Mouse (Mus musculus) stomach, embryonic 14.5 days (tissue): Measurements from ENCODE around the gene Npas2. TPM values are rescaled to one million over a fixed set of nuclear protein-coding genes. Genes with fewer than 3 reads are reported as not detected.

Experiments
- ATAC-seq: fragments of 200-750 bp; cut with Nextera tagmentation; 2 replicates; pipeline ENCODE4 v1.8.0; 2017; ENCODE audit warnings: low read depth, moderate TSS enrichment; ENCODE audit not compliant: insufficient number of reproducible peaks, insufficient read depth, low FRiP score
- H3K27ac ChIP-seq: fragments of 300-500 bp; sonication (generic); 2 replicates; pipeline ENCODE4 v1.5.1; 2014; ENCODE audit warnings: mild to moderate bottlenecking, low read length, moderate library complexity, mixed read lengths
- H3K27me3 ChIP-seq: fragments of 300-500 bp; sonication (generic); 2 replicates; pipeline ENCODE4 v1.6.1; 2014; ENCODE audit warnings: low read length, control low read depth, mixed read lengths; ENCODE audit not compliant: control insufficient read depth, insufficient read depth
- H3K36me3 ChIP-seq: fragments of 300-500 bp; sonication (generic); 2 replicates; pipeline ENCODE4 v1.6.1; 2014; ENCODE audit warnings: mild to moderate bottlenecking, control low read depth, low read length, moderate library complexity, mixed read lengths; ENCODE audit not compliant: control insufficient read depth, insufficient read depth
- H3K4me1 ChIP-seq: fragments of 300-500 bp; sonication (generic); 2 replicates; pipeline ENCODE4 v1.6.1; 2014; ENCODE audit warnings: low read length, control low read depth, mixed read lengths; ENCODE audit not compliant: control insufficient read depth, insufficient read depth
- H3K4me2 ChIP-seq: fragments of 300-500 bp; sonication (generic); replicated peaks from 2 replicates; pipeline ENCODE4 v1.6.1; 2014; ENCODE audit warnings: low read depth, low read length, control low read depth
- H3K4me3 ChIP-seq: fragments of 300-500 bp; sonication (generic); 2 replicates; pipeline ENCODE4 v1.5.1; 2014; ENCODE audit warnings: low read depth, low read length, control low read depth
- H3K9ac ChIP-seq: fragments of 300-500 bp; sonication (generic); replicated peaks from 2 replicates; pipeline ENCODE4 v1.6.1; 2014; ENCODE audit warnings: low read depth, mild to moderate bottlenecking, control low read depth, low read length, moderate library complexity, mixed read lengths
- H3K9me3 ChIP-seq: fragments of 300-500 bp; sonication (generic); 2 replicates; pipeline ENCODE4 v1.6.1; 2016; ENCODE audit warnings: low read depth, low read length, control low read depth; ENCODE audit not compliant: control insufficient read depth
- WGBS: fragments of 180-500 bp; shearing (Covaris S2); extraction: QIAGEN DNeasy Blood & Tissue Kit; methylation state at CpG from one replicate; pipeline ENCODE4 v1.1.7; 2014; 5-methylcytosine and 5-hydroxymethylcytosine counted together
- polyA plus RNA-seq: library from polyadenylated mRNA; unstranded; fragments of >200 nt; fragmentation: Nextera tagmentation; extraction: Ambion mirVana; gene quantifications from 2 replicates; pipeline ENCODE4 v1.2.1, GENCODE M21; 2014

Npas2 gene
- polyA plus RNA-seq, 1 experiment from 2014 or later = 0.81 TPM

DNA sequence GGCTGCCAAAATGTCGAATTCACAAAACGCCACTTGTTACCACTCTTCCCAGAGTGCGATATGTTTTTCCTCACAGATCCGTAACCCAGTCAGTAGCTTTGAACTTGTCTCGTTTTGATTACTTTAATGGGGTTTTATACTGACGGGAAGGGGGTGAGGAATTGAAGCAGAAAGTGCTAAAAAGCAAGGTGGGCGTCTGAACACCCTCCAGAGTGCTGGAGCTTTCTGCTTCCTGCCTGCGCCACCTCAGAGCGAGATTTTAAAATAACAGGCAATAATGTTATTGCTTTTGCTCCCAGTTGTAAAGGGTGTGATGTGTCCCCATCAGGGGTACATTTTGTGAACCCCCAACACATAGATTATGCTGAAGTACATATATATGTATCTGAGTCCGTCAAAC is 145.3 kb downstream of the Npas2 start:
- Histone ChIP-seq H3K4me2 (no peak overlapping the region), H3K9ac (no peak overlapping the region), H3K4me1 (no peaks in the 10 kb centered on the region), H3K36me3 (no peaks in the 10 kb centered on the region), H3K9me3 (no peaks in the 10 kb centered on the region), H3K27ac (no peak overlapping the region), H3K27me3 (no peaks in the 10 kb centered on the region), H3K4me3 (no peak overlapping the region)
- WGBS = 70% methylated on average over 10 of the region's 10 CpGs
- ATAC-seq = no peak

DNA sequence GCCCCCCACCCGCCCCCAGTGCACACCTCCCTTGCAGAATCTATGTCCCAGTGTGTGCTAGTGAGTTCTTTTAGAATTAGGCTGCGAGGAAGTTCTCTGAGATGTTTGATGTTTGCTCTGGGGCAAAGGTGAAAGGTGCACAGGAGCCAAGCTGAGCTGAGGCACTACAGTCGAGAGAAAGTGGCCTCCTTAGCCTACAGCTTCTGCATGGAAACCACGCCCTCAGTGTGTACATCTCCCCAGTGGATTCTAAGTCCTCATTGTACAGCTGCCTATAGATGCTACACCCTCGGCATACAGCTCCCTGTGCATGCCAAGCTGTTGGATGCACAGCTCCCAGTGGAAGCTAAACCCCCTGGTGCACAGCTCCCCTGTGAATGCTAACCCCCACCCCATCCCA is 145.9 kb downstream of the Npas2 start:
- no peak overlapping the region for H3K4me2 ChIP-seq
- no peaks in the 10 kb centered on the region for H3K27me3 ChIP-seq
- 41% methylated on average over 5 of the region's 5 CpGs for whole genome bisulfite sequencing
- H3K4me1 ChIP-seq = no peaks in the 10 kb centered on the region
- no peaks in the 10 kb centered on the region for H3K36me3 ChIP-seq
- H3K9me3 ChIP-seq = no peaks in the 10 kb centered on the region
- no peak overlapping the region for H3K4me3 ChIP-seq
- H3K9ac ChIP-seq = no peak overlapping the region
- no peak overlapping the region for H3K27ac ChIP-seq
- no peak for ATAC-seq

DNA sequence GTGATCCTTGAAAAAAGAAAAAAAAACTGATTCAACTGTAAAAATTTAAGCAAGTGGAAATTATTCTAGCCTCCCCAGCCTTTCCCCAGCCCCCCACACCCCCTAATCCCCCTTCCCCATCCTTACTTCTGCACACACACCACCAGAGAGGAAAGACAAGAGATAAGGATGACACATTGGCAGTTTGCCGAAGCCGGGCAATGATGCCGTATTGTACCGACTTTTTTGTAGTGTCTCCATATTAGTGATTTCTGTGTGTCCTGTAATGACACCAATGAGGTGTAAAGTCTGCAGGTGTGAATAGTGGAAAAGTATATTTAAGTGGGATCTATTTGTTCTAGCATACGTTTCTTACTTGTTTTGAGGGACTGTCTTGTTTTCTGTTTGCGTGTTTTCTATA is 146.6 kb downstream of the Npas2 start:
- WGBS = 61% methylated on average over 6 of the region's 6 CpGs
- H3K9ac ChIP-seq = no peak overlapping the region
- no peaks in the 10 kb centered on the region for H3K4me1 ChIP-seq
- H3K9me3 ChIP-seq = no peaks in the 10 kb centered on the region
- H3K27ac ChIP-seq = no peak overlapping the region
- H3K4me2 ChIP-seq = no peak overlapping the region
- no peak overlapping the region for H3K4me3 ChIP-seq
- H3K27me3 ChIP-seq = no peaks in the 10 kb centered on the region
- no peak for ATAC-seq
- H3K36me3 ChIP-seq = no peaks in the 10 kb centered on the region

- Histone ChIP-seq H3K9me3 (no peaks in the 10 kb centered on the region), H3K27me3 (no peaks in the 10 kb centered on the region), H3K4me3 (no peak overlapping the region), H3K4me1 (no peaks in the 10 kb centered on the region), H3K9ac (no peak overlapping the region), H3K27ac (no peak overlapping the region), H3K36me3 (no peaks in the 10 kb centered on the region), H3K4me2 (no peak overlapping the region)
- WGBS = 14% methylated on average over 8 of the region's 8 CpGs
- ATAC-seq = no peak
These were observed 147.1 kb downstream of the Npas2 start for GRCm38 (mm10) chr1:39340647-39341046.

- 66% methylated on average over 4 of the region's 4 CpGs for WGBS
- no peaks in the 10 kb centered on the region for H3K36me3 ChIP-seq
- no peak for ATAC-seq
- H3K9ac ChIP-seq = no peak overlapping the region; the same call in 1 of the 2 replicates
- no peak overlapping the region for H3K27ac ChIP-seq
- H3K4me2 ChIP-seq = no peak overlapping the region
- H3K4me1 ChIP-seq = no peaks in the 10 kb centered on the region
- H3K4me3 ChIP-seq = no peak overlapping the region
- no peaks in the 10 kb centered on the region for H3K27me3 ChIP-seq
- no peaks in the 10 kb centered on the region for H3K9me3 ChIP-seq
These were observed 148.3 kb downstream of the Npas2 start for GRCm38 (mm10) chr1:39341807-39342206.

DNA sequence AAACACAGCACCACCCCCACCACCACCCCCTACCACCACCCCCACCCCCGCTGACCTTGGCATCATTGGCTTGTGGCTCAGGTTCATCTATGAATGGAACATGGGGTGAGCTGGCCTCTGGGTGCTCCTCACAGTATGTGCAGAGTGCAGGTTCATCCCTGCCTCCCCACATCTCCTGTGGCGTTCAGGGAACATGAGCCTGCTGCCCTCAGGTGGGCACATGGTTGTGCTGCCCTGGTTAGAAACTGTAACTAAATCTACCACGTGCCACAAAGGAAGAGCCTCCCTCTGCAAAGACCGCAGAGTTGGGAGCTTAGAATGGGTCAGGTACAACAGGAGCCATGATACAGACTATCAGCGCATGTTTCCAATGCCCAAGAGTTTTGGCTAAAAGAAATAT is 149.7 kb downstream of the Npas2 start:
- Histone ChIP-seq H3K9me3 (no peaks in the 10 kb centered on the region), H3K4me3 (no peak overlapping the region), H3K4me2 (no peak overlapping the region), H3K9ac (no peak overlapping the region), H3K27me3 (no peaks in the 10 kb centered on the region), H3K4me1 (no peaks in the 10 kb centered on the region), H3K27ac (no peak overlapping the region), H3K36me3 (no peaks in the 10 kb centered on the region)
- 81% methylated on average over 5 of the region's 5 CpGs for WGBS
- no peak for ATAC-seq

GRCm38 (mm10) chr1:39344981-39345600 is 151.6 kb downstream of the Npas2 start:
- no peak overlapping the region for H3K4me3 ChIP-seq
- H3K36me3 ChIP-seq = no peaks in the 10 kb centered on the region
- no peaks in the 10 kb centered on the region for H3K4me1 ChIP-seq
- H3K27me3 ChIP-seq = no peaks in the 10 kb centered on the region
- H3K4me2 ChIP-seq = no peak overlapping the region
- no peak overlapping the region for H3K9ac ChIP-seq
- no peak for ATAC-seq
- no peak overlapping the region for H3K27ac ChIP-seq
- H3K9me3 ChIP-seq = no peaks in the 10 kb centered on the region
- WGBS = 60% methylated on average over 21 of the region's 21 CpGs

DNA sequence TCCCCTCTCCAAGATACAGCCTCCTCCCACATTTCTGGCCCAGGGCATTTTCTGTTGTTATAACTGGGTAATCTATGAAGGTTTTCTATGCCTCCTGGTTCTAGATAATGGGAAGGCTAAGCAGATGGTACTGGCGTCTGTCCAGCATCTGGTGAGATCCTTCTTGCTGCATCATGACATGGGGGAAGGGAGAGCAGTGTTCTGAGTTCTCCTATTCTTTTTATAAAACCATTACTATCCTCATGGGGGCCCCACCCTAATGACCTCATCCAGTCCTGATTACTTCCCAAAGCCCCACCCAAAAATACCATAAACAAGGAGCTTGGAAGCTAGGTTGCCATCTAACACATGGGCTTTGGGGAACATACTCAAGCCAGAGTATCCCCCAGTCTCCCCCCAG is 155.5 kb downstream of the Npas2 start:
- Histone ChIP-seq H3K9me3 (no peaks in the 10 kb centered on the region), H3K4me2 (no peak overlapping the region), H3K36me3 (no peaks in the 10 kb centered on the region), H3K27ac (no peak overlapping the region), H3K4me3 (no peak overlapping the region), H3K4me1 (no peaks in the 10 kb centered on the region), H3K27me3 (no peaks in the 10 kb centered on the region), H3K9ac (no peak overlapping the region)
- WGBS = 71% methylated on average over 1 of the region's 1 CpGs
- ATAC-seq = no peak

- Histone ChIP-seq H3K4me2 (no peak overlapping the region), H3K4me1 (no peaks in the 10 kb centered on the region), H3K9ac (no peak overlapping the region), H3K9me3 (no peaks in the 10 kb centered on the region), H3K27ac (no peak overlapping the region), H3K27me3 (no peaks in the 10 kb centered on the region), H3K36me3 (no peaks in the 10 kb centered on the region), H3K4me3 (no peak overlapping the region)
- ATAC-seq = no peak
- WGBS = 80% methylated on average over 7 of the region's 7 CpGs
These were observed 155.9 kb downstream of the Npas2 start for GRCm38 (mm10) chr1:39349427-39349826.
